Mouse (Mus musculus) naive thymus-derived CD4-positive, alpha-beta T cell, adult 5 months (primary cell): ENCODE measurements around the gene Cuedc1. TPM values are rescaled to one million over a fixed set of nuclear protein-coding genes. Genes with fewer than 3 reads are reported as not detected.

Experiments
- polyA plus RNA-seq: library from polyadenylated mRNA; unstranded; fragments of 100-300 nt; shearing (Covaris generic); gene quantifications from one replicate; pipeline ENCODE4 v1.2.1, GENCODE M21; 2017

The Cuedc1 gene
- 2.2 TPM for polyA plus RNA-seq

DNA sequence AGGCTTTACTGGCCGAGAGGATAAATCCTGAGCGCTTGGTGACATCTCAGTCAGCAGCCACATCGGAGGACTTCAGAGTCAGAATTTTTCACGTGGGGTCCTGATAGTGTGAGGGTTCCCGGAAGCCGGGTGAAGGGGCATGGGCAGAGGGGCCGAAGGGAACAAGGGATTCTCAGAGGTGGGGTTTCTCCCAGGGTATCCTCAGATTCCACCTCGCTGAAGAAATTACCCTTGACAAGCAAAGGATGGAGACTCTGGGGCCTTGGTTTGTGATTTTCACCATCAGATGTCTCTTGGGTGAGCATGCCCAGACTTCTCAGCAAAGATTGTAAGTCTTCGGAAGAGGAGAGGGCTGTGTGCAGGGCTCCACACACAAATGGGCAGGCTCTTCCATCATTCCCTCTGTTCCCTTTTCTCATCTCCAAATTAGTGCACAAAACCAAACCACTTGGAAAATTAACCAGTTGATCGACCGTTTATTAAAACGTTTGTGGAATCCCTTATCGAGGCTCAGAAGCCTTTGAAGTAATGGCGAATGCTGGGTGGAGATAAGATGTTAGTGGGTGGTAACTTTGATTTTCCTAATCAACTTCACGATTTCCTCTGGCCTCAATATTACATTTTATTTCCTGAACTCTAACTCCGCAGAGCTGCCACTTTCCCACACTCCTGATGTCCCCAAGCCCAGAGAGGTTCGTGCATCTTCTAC lies at the start of gene Cuedc1:
Cuedc1 (plus strand) TSS at position 38 of the 709 bp plus-strand sequence.

DNA sequence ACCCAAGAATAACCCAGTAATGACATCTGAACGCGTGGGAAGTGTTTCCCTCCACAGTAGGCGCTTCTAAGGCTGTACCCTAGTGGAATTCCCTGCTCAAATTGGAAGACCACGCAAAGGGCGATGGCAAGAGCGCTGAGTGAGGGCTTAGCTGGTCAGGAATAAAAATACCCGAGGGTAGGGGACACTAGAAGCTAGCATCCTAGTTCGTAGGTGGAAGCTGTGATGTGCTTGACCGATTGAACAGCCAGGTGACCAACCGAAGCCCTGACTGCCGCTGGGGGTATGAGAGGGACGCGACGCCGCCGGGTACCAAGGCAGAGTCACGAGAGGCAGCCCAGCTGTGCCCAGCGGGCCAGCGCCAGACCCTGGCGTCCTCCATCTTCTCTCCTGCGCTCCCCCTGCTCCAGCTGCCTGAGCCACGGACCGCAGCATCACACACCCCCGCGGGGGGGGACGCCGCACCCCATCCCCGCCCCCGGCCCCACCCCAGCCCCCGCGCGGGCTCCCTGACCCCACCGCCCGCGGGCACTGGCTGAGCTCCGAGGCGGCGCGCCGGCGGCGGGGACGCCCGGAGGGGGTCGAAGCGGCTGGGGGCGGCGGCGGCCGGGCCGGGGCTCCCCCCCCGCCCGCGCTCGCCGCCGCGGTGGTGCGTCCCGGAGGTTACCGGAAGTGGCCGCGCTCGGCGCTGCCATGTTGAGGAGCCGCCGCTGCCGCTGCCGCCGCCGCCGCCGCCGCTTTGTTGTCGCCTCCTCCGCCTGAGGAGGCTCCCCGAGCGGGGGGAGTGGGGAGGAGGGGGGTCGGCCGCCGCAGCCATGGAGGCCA lies 30.1 kb upstream of the Cuedc1 start, which contains the start of gene Vezf1:
Vezf1 (plus strand) TSS at position 694 of the 825 bp plus-strand sequence.

DNA sequence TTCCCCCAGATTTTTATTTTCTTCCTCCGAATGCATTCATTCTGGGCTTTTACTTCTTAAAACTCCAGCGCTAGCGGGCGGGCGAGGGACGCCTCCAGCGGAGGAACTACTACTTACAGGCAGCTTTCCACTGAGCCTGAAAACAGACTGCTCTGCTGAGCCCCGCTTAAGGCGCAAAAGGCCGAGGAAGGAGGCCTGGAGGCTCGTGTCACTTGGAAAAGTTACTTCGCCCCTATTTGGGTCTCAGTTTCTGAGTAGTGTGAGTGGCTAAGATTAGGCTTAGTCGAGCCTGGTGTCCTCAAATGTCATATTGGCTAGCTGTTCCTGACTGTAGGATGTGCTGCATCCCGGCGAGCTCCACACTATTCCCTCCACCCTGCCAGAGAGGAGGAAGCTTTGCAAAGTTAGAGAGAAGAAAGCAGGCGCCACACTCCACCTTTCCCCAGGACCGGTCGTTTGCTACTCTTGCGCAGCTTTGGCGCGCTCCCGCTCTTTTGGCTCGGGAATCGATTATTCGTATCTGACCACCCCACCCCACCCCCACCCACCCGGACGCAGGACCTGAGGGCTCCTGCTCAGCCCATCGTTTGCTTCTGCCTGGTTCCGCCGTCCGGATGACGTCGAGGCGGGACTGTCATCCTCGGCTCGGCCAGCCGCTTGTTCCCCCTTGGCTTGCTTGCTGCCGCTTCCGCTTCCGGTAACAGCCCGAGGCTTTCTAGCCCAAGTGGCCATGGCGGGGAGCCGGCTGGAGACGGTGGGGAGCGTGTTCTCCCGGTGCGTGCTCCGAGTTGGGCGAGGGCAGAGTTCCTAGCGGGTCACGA lies 106.1 kb downstream of the Cuedc1 start, which contains the start of gene Mrps23:
Mrps23 (plus strand) TSS at position 677 of the 821 bp plus-strand sequence.

Other genes with a start within 250 kb of the Cuedc1 start
- 15.7 TPM for gene Mks1, start 244.8 kb upstream of the Cuedc1 start, polyA plus RNA-seq
- not detected for gene Epx, start 222.5 kb upstream of the Cuedc1 start, polyA plus RNA-seq
- gene Olfr462, start 205.8 kb upstream of the Cuedc1 start, polyA plus RNA-seq: not detected
- gene Olfr463, start 200.7 kb upstream of the Cuedc1 start, polyA plus RNA-seq: not detected
- gene Olfr464, start 177.1 kb upstream of the Cuedc1 start, polyA plus RNA-seq: not detected
- gene Dynll2, start 110.5 kb upstream of the Cuedc1 start, polyA plus RNA-seq: 15.6 TPM
- 211 TPM for gene Srsf1, start 50.7 kb upstream of the Cuedc1 start, polyA plus RNA-seq
- gene Vezf1, start 29.8 kb upstream of the Cuedc1 start, polyA plus RNA-seq: 51.2 TPM
- 52.2 TPM for gene Mrps23, start 106.3 kb downstream of the Cuedc1 start, polyA plus RNA-seq
- not detected for gene Ccdc182, start 196.0 kb downstream of the Cuedc1 start, polyA plus RNA-seq